Mouse (Mus musculus) monocyte, adult 2 months (primary cell): ENCODE results near the gene Gm15217.

Experiments used
- DNase-seq, 2 experiments: peaks; one replicate each; pipeline ENCODE4 v3.0.0; 2022; ENCODE audit warnings: low spot score in 2 of 2, low read depth in 1 of 2

The Gm15217 gene

GRCm38 (mm10) chr14:46379285-46379684, at the start of gene Gm15217:
Gm15217 (plus strand) TSS chr14:46379414.
- no peak for DNase-seq

- no peak for DNase-seq
Observed at GRCm38 (mm10) chr14:46333421-46334237, 45.6 kb upstream of the Gm15217 start.

GRCm38 (mm10) chr14:46338801-46339200, 40.4 kb upstream of the Gm15217 start:
- DNase-seq = no peak

GRCm38 (mm10) chr14:46344750-46345149, 34.5 kb upstream of the Gm15217 start:
- DNase-seq = no peak

- no peak for DNase-seq
Observed at GRCm38 (mm10) chr14:46357286-46357685, 21.9 kb upstream of the Gm15217 start.

- no peak for DNase-seq
Observed at GRCm38 (mm10) chr14:46357696-46358095, 21.5 kb upstream of the Gm15217 start.

- DNase-seq = no peak
Observed at GRCm38 (mm10) chr14:46363209-46363608, 16.0 kb upstream of the Gm15217 start.

GRCm38 (mm10) chr14:46372452-46372851, 6.8 kb upstream of the Gm15217 start:
- DNase-seq = no peak

GRCm38 (mm10) chr14:46375796-46376195, 3.4 kb upstream of the Gm15217 start:
- no peak for DNase-seq

GRCm38 (mm10) chr14:46380286-46380721, 1.1 kb downstream of the Gm15217 start:
- no peak for DNase-seq

GRCm38 (mm10) chr14:46381457-46381856, 2.2 kb downstream of the Gm15217 start:
- no peak for DNase-seq

- DNase-seq = no peak
Observed at GRCm38 (mm10) chr14:46384946-46385691, 5.9 kb downstream of the Gm15217 start.

- DNase-seq = no peak
Observed at GRCm38 (mm10) chr14:46385701-46386477, 6.7 kb downstream of the Gm15217 start.

GRCm38 (mm10) chr14:46386478-46387356, 7.5 kb downstream of the Gm15217 start:
- no peak for DNase-seq

GRCm38 (mm10) chr14:46387357-46387671, 8.1 kb downstream of the Gm15217 start:
- DNase-seq = no peak

GRCm38 (mm10) chr14:46387821-46388481, 8.7 kb downstream of the Gm15217 start:
- no peak for DNase-seq

GRCm38 (mm10) chr14:46388636-46389035, 9.4 kb downstream of the Gm15217 start:
- DNase-seq = no peak

GRCm38 (mm10) chr14:46389438-46390248, 10.4 kb downstream of the Gm15217 start:
- DNase-seq = no peak

- DNase-seq = no peak
Observed at GRCm38 (mm10) chr14:46390249-46390775, 11.1 kb downstream of the Gm15217 start, which contains the start of gene Bmp4. Bmp4 (minus strand) TSS chr14:46390669.
